Mouse (Mus musculus) thymus, postnatal 25 days (tissue): ENCODE measurements around the gene Pomp.

ENCODE experiments used
- DNase-seq: peaks from one replicate; pipeline ENCODE4 v3.0.0; 2022

Pomp gene

DNA sequence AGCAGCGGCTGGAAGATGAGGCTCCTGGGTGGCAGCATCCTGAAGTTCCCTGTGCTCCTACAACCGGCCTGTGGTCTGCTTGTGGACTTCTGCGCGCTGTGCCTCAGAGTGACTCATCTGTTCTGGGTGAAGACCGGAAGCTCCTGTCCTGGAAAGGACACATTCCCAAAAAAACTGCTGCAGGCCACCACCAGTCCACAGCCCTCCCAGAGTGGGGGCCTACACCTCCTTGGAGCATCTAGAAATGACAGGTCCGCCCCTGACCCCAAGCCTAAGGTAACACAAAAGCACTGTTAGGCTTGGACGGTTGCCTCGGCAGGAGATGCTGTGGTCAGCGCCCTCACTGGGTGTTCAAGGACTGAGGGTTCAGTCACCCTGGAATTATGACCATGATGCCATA is 42.9 kb downstream of the Pomp start:
- DNase-seq: no peak

DNA sequence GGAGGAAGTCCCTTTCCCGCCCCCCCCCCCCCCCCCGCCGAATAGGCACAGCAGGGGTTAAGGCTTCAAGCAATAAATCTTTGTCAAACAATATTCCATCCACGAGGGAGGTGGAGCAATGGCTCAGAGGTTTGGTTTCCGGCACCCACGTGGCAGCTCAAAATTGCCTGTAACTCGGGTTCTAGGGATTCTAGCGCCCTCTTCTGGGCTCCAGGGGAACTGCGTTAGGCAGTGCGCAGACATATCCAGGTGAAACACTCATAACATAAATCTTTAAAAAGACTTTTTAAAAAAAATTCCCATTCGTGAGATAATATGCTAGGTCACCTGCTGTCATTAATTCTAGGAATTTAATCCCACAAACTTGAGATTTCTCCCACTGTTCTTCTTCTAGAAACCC is 46.9 kb downstream of the Pomp start:
- DNase-seq: peak; percentile 3

DNA sequence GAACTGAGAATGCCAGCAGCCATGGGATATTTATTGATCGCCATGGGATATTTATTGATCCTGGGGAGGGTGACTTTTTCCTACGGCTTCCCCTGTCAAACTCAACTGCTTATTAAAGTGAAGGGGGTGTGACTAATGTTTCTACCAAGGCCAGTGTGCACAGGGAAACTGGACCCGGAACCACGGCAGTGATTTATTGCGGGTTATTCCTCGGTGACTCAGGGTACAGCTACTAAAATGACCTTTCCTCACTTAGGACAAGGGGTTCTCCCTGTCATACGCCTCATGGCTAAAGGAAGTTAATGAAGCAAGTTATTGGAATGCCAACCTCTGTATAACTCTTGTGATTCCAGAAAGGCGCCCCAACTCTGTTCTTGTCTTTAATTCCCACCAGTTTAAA is 47.6 kb downstream of the Pomp start:
- no peak for DNase-seq

DNA sequence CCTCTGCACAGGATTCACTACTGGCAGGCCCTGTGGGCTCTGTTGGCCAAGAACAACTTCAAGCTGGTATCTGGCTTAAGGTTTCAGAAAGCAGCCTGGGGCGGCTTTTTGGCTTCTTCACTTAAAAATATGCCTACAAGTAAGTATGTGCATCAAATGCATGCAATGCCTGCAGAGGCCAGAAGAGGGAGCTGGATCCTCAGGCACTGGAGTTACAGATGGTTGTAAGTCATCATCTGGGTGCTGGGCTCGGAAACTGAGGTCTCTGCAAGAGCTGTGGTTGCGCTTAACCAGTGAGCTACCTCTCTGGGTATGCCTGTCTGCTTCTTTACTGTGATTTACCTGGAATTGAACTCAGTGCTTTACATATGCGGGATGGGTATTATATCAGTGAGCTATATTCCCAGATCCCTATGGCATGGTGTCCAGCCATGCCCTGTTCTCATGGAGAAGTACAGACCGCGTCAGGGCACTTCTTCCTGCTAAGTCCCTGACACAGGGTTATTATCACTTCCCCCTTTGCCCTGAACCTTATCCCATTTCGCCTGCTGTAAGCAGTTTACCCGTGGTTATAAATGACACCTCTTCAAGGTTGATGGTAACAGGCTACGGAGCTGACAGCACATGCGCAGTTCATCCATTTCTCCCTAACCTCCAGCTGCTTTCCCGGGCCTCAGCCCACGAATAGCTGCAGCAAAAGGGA is 50.7 kb downstream of the Pomp start:
- no peak for DNase-seq

DNA sequence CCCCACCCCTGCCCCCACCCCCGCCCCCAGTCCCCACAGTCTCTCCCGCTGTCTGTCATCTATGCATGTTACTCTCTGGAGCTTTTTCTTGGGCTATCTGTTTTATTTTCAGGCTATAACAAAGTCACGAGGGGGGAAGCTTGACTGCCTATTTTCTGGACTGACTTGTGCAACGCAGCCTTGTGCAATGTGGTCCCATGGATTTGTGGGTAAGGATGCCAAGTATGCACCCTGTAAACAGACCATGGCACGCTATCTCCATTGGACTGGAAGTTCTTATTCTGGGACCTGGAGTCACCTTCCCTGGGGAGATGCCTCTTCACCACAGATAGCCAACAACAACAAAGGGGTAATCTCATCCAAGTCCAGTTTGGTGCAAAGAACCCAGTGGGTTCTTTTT is 51.5 kb downstream of the Pomp start:
- DNase-seq: no peak

DNA sequence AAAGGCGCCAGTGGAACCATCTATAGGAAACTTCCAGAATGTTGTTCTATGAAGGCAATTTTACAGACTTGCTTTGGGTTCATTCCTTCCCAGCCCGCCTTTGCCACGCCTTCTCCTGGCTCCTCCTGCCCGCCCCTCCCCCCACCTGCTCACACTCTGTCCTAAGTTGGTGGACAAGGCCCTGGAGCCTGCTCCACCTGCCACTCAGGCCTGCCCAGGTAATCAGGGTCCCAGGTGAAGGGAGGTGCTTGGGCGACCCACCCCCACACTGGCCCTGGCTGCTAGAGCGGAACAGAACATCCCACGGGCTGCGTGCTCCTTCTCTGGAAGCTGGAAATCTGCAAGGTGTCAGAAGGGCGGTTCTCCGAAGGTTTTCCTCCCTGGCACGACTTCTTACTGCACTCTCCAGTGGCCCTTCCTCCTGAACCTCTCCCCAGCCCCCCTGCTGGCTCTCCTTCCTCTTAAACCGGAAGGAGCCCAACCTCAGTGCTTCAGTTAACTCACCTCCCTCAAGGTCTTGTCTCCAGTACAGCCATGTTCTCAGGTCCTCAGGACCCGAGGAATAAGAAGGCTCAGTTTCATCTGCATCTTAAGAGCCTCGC is 53.1 kb downstream of the Pomp start:
- no peak for DNase-seq

DNA sequence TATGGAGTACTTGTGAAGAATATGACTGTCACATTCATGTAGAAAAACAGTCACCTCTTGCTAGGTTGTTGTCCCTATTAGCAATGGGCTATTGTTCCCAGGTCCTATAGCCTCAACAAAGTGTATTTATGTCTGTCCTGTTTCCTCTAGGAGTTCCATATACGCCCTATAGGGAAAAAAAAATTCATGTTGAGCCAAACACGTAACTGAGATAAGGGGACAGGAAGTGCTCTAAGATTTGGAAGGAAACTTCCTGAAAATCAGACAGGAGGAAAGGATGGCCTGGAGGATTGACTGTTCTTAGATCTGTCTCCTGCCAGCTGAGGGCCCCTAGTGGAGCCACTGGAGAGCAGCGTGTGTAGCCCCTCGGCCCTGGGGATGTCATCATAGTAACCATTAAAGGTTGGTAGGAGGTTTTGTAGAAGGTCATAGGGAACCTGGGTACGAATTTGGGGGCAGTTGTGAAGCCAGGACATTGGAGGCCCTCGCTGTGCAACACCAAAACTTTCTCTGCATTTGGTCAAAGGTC is 54.8 kb downstream of the Pomp start:
- DNase-seq: no peak

DNA sequence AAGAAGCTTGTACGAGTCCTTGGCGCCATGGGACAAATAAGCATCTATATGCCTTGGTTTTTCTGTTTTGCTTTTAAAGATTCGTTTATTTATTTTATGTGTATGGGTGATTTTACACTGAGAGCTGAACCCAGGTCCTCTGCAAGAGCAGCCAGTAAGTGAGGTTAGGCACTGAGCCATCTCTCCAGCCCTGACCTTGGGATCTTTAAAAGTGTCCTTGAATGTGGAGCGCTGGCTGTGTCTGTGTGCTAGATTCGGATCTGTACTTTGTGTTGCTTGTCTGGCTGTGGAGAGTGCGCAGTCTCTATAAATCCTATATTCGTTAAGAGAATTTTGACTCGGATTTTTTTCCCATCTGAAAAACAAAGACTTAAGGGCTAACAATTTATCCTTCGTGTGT is 55.9 kb downstream of the Pomp start:
- DNase-seq: no peak

DNA sequence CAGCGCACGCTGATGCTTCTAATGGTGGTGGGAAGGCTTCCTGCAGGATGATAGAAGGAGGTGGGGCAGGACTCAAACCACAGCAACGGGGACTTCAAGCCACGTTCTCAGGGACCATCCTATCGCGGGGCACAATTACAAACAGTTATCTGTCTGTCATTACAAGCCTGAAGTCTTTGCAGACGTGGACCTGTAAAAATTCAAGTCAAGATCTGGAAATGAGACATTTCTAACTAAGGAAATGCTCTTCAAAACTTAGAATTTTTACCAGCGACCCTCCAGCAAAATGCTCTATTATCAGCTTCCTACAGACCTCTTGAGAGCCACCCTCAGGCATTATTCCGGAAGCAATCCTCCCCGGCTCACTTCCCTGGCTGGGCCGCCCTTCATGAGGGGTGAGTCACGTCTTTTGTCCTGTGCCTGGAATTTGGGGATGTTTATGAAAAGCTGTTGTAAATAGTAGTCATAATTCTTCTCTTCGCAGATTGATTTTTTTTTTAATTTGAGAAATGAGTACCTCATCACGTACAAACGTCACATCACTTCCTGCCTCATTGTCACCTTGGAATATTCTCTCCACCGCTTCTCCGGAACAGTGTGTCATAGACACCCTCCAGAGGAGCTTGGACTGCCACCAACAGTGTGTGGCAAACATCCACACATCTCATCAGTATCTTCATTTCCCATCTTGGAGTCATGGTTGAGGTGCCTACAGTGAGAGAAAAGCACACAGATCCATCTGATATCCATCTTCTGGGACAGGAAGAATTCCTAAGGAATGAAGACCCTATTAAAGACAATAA is 58.0 kb downstream of the Pomp start:
- DNase-seq: no peak

DNA sequence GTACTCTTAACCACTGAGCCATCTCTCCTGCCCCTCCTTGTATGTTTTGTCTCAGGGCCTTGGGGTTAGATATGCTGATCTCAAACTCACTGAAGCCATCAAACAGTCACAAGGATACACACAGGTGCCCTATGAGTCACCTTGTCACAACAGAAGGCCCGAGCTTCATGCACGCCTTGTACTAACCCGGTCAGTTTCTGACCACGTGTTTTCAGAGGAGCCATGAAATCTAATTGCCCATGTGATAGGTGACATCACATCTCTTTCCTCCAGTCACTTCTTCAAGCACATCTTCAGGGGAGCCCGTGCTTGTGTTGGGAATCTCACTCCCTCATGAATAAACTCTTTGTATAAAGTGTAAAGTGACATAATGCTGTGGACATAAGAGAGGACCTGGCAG is 64.4 kb downstream of the Pomp start:
- no peak for DNase-seq
